Mouse (Mus musculus): ENCODE measurements around the gene Nova2.

- no peak for TF ChIP-seq POLR2A (IDR thresholded peaks at IDR 0.05; ENCODE audit: low read depth, low read length)
- no peak for TF ChIP-seq CTCF (IDR thresholded peaks at IDR 0.05; ENCODE audit: extremely low read depth, insufficient read depth, insufficient read length, insufficient replicate concordance)
Observed at GRCm38 (mm10) chr7:18963294-18963843, 37.7 kb downstream of the Nova2 start.
